Mouse (Mus musculus) hematopoietic stem cell, adult 5-6 weeks (primary cell): ENCODE results near the gene Tbx5. TPM values are rescaled to one million over a fixed set of nuclear protein-coding genes. Genes with fewer than 3 reads are reported as not detected.

Experiments
- ATAC-seq, 2 experiments: fragments of 125-278 bp in 1 of 2; replicated peaks in 1 of 2; 2 replicates each; pipeline ENCODE4 v1.8.0; 2016 to 2017; ENCODE audit warnings: inconsistent platforms in 2 of 2, mild to moderate bottlenecking in 2 of 2, moderate number of reproducible peaks in 2 of 2, low read depth in 1 of 2, moderate TSS enrichment in 1 of 2; ENCODE audit not compliant: low FRiP score in 2 of 2, poor library complexity in 2 of 2, severe bottlenecking in 2 of 2, insufficient read depth in 1 of 2, low TSS enrichment in 1 of 2
- total RNA-seq: library from RNA; stranded (forward); fragments of 172-1452, 232-1000 nt; gene quantifications from 2 replicates; pipeline ENCODE4 v1.2.3, GENCODE M21; 2017

Gene Tbx5
- total RNA-seq, 1 experiment from 2014 or later, result not detected

DNA sequence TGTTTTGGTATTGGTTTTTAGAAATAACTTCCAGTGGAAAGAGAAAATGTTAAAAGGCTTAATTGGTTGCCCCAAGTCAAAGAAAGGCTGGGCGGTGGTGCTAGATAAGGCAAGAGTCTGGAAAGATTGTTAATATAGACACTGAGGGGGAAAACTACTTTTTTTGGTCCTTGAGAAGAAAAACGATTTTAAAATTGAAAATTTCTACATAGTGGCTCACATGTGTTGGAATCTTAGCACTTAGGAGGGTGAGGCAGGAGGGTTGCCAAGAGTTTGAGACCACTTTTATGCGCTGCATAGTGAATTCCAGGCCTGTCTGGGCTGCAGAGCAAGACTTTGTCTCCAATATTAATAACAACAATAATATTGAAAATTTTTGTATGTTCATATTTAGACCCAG is 5.4 kb downstream of the Tbx5 start:
- no peak for ATAC-seq

- no peak for ATAC-seq
These were observed 6.0 kb downstream of the Tbx5 start for GRCm38 (mm10) chr5:119838441-119838840.

GRCm38 (mm10) chr5:119839156-119839555 is 6.7 kb downstream of the Tbx5 start:
- ATAC-seq, result no peak

GRCm38 (mm10) chr5:119839616-119840368 is 7.3 kb downstream of the Tbx5 start:
- ATAC-seq, result no peak

GRCm38 (mm10) chr5:119840404-119840803 is 7.9 kb downstream of the Tbx5 start:
- no peak for ATAC-seq

DNA sequence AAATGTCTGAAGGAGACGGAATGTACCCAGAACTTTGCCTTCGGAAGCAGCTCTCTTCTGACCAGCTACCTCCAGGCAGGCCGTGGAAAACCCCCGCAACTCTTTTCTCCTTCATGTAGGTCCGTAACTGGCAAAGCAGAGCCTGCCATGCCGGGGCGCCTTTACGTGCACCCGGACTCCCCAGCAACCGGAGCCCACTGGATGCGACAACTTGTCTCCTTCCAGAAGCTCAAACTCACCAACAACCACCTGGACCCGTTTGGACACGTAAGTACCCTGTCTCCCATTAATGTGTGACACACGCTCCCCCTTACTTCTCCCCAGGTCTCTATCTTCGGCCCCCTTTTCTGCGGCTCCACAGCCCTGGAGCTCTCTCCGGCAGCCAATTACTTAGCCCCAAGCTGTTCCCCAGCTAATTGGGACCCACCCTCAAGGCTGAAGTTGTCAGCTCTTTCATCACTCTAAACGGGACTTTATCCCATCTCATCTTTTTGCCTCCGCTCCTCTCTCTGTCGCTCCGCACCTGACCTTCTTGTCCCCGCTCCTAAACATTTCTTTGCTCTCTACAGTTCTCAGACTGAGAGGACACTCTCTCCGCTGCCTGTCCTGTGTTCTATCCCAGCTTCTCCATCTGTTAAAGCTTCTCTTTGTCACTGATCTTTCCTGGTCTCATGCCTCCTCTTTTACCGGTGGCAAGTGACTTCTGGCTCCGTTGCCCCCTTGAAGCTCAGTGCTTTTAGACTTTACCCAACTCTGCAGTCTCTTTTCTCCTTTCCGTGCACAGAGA is 9.4 kb downstream of the Tbx5 start:
- ATAC-seq, result no peak

- ATAC-seq, result no peak
These were observed 10.4 kb downstream of the Tbx5 start for GRCm38 (mm10) chr5:119842701-119843393.

- ATAC-seq, result no peak
These were observed 10.9 kb downstream of the Tbx5 start for GRCm38 (mm10) chr5:119843394-119843777.

DNA sequence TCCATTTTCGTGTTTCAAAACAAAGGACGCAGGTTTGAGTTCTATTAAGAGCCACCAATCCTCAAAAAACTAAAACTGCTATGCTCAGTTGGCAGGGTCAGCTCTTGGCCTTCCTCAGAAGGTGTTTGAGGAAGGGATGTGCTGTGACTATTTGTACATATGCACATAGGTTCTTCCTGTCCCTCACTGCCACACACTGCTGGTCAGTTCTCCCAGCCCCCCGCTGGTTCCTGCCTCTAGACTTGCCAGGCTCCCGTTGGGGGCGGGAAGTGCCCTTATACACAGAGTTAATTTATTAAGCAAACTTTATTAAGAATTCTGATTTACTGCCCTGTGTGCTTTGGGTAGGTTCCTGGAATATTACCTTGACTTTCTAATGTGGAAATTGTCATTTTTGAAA is 11.9 kb downstream of the Tbx5 start:
- no peak for ATAC-seq

DNA sequence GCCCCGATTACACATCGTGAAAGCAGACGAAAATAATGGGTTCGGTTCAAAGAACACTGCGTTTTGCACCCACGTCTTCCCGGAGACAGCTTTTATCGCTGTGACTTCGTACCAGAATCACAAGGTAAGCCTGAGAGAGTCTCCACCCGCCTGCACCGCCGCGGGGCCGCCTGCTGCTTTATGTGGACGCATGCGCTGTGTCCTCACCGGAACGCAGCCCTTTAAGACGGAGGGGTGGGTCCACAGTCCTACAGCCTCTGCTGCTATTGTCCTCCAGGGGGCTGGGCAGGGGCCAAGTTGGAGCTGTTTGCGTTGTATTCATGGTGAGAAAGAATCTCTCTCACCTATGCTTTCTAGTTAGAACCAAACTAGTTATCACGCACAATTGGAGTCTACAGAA is 12.5 kb downstream of the Tbx5 start:
- peak; percentile 28 to 48; a peak in 3 of 4 replicates for ATAC-seq

DNA sequence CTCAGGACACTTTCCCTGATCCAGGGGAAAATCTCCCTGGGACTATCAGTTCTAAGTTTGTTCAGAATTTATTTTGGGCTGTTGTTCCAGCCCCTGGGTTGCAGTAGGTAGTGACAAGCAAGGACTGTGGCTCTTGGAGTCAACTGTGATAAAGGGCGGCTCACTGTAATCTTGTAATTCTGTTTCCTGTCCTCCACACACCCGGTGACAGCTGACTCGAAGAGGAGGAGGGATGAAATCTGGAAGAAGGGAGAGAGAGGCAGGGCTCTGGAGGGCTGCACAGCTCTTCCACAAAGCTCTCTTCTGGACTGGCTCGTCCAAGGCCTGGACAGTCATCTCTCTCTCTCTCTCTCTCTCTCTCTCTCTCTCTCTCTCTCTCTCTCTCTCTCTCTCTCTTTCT is 24.6 kb downstream of the Tbx5 start:
- no peak for ATAC-seq

GRCm38 (mm10) chr5:119861301-119861700 is 28.8 kb downstream of the Tbx5 start:
- no peak for ATAC-seq

GRCm38 (mm10) chr5:119862431-119862830 is 30.0 kb downstream of the Tbx5 start:
- no peak for ATAC-seq

DNA sequence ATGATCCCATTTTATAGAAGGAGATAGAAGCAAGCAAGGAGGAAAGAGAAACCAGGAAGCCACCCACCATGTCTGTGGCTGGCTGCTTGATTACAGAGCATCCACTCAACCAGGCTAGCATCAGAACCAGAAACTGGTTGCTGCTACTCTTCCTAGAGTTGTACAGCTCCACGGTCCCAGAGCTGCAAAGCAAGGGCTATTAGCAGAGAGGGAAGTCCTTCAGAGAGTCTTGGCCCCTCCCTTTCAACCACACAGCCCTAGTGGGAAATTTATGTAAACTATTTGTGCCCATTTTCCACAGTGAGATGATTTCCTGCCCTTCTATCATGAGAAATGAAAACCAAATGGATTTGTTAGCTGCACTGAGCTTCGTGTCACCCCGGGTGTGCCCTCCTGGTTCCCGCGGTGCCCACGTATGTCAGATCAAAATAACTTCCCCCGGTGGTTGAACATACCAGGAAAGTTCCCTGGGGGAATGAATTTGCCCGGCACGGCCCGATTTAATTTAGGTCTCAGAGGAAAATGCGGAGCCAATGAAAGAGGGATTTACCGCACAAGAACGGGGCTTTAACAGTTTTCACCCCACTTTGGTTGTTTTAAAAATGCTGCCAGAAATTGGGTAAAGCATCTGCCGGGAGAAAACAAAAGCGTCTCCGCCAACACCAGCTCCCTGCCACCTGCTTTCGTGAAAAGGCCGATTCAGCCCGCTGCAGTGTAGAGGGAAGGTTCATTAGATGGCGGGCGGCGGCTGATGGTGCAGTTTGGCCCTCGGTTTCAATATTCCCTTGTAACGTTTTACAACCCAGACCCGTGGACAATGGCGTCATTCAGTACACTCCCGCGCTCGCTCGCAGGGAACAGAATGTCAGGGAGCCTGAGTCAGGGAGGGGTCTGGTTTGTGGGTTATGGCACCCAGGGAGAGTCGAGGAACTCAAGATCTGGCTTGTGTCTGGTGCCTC is 34.1 kb downstream of the Tbx5 start:
- peak in 1 of 2 experiments; percentile 49; a peak in 1 of 4 replicates for ATAC-seq

GRCm38 (mm10) chr5:119867986-119868385 is 35.5 kb downstream of the Tbx5 start:
- ATAC-seq, result no peak

GRCm38 (mm10) chr5:119875421-119875820 is 43.0 kb downstream of the Tbx5 start:
- ATAC-seq, result peak; percentile 44 to 56; a peak in 3 of 4 replicates

DNA sequence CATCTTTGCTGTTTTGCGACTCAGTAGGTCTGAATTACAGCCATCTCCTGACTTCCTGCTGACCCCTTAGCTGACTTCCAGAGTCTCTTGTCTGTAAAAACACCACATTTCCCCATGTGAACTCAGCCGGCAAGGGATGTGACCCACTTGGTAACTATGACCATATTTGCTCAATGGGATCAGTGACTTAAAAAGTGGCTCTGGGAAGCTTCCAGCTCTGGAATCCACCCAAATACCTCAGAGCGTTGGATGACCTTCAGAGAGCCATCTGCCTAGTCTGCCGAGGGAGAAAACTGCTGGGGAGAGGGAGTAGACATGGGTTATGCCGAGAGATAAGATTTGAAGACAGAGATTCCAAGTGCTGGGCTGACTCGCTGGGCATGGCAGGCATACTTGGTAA is 44.7 kb downstream of the Tbx5 start:
- ATAC-seq, result no peak
